Mouse (Mus musculus) forebrain, embryonic 12.5 days (tissue): ENCODE measurements around the gene C730034F03Rik. TPM values are rescaled to one million over a fixed set of nuclear protein-coding genes. Genes with fewer than 3 reads are reported as not detected.

Experiments used
- ATAC-seq: fragments of 200-750 bp; cut with Nextera tagmentation; 2 replicates; pipeline ENCODE4 v1.8.0; 2017; ENCODE audit warnings: moderate TSS enrichment; ENCODE audit not compliant: low FRiP score
- H3K27ac ChIP-seq: fragments of 300-500 bp; sonication (generic); 2 replicates; pipeline ENCODE4 v1.5.1; 2016; ENCODE audit warnings: mild to moderate bottlenecking
- H3K27me3 ChIP-seq: fragments of 300-500 bp; sonication (generic); 2 replicates; pipeline ENCODE4 v1.6.1; 2016; ENCODE audit warnings: mild to moderate bottlenecking
- H3K36me3 ChIP-seq: fragments of 300-500 bp; sonication (generic); replicated peaks from 2 replicates; pipeline ENCODE4 v1.6.1; 2016; ENCODE audit warnings: mild to moderate bottlenecking
- H3K4me1 ChIP-seq: fragments of 300-500 bp; sonication (generic); 2 replicates; pipeline ENCODE4 v1.6.1; 2016
- H3K4me2 ChIP-seq: fragments of 300-500 bp; sonication (generic); 2 replicates; pipeline ENCODE4 v1.6.1; 2016; ENCODE audit warnings: mild to moderate bottlenecking, moderate library complexity
- H3K4me3 ChIP-seq: fragments of 300-500 bp; sonication (generic); replicated peaks from 2 replicates; pipeline ENCODE4 v1.5.1; 2016; ENCODE audit warnings: mild to moderate bottlenecking
- H3K9ac ChIP-seq: fragments of 300-500 bp; sonication (generic); 2 replicates; pipeline ENCODE4 v1.6.1; 2016; ENCODE audit warnings: mild to moderate bottlenecking
- H3K9me3 ChIP-seq: fragments of 300-500 bp; sonication (generic); 2 replicates; pipeline ENCODE4 v1.6.1; 2016
- WGBS: fragments of 180-500 bp; shearing (Covaris S2); methylation state at CpG from one replicate; pipeline ENCODE4 v1.1.7; 2016; 5-methylcytosine and 5-hydroxymethylcytosine counted together
- polyA plus RNA-seq: library from polyadenylated mRNA; unstranded; fragments of >200 nt; fragmentation: Nextera tagmentation; extraction: Ambion mirVana; gene quantifications from 2 replicates; pipeline ENCODE4 v1.2.1, GENCODE M21; 2016

The C730034F03Rik gene
- polyA plus RNA-seq, 1 experiment from 2014 or later, result 5.0 TPM

- 43% methylated on average over 8 of the region's 8 CpGs for WGBS
- Histone ChIP-seq H3K4me1 (no peaks in the 10 kb centered on the region), H3K27me3 (no peaks in the 10 kb centered on the region), H3K36me3 (no peaks in the 10 kb centered on the region), H3K4me3 (no peak overlapping the region), H3K4me2 (no peak overlapping the region), H3K9me3 (no peaks in the 10 kb centered on the region), H3K27ac (no peak overlapping the region), H3K9ac (no peak overlapping the region)
- ATAC-seq, result no peak
Measured at GRCm38 (mm10) chr15:89442486-89443070, 13.2 kb downstream of the C730034F03Rik start.

DNA sequence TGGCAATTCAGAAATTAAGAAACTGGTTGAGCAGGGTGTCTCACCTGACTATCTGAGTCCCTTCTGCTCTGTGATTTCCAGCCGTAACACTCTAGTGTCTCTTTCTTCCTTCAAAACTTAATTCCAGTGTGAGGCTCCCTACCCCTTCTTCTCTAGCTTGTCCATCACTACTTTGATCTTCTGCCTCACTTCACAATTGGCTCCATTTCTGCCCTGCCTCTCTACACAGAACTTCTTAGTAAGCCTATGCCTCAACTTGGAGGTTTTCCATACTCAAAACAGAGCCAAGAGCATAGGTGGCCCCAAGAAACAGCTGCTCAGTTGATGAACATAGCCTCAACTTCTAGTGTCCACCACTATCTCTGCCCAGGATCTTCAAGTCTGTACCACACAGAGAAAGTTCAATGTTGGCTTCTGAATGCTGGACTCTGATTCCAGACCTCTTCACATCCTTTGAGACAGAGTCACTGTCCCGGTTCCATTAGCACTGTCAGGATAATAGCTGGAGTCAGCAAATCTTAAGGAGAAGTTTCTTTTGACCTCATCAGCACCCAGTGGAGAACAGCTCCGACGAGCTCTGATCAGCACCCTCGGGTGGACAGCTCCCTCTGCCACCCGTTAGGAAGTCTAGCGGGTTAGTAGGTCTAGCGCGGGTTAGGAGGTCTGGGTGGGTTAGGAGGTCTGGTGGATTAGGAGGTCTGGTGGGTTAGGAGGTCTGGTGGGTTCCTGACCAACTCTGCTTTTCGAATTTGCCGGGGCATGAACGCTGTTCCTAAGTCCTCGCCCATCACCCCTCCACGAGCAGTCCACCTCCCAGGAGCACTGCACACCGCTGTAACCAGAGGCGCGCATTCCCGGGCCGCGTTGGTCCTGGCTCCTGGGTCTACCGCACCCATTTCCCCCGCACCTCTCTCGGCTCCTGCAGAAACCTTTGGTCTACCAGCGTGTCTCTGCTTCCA, 23.8 kb downstream of the C730034F03Rik start:
- peak overlapping the region; percentile 82 for H3K4me2 ChIP-seq
- peaks cover 24% of the 10 kb centered on the region for H3K27me3 ChIP-seq
- H3K4me1 ChIP-seq, result peaks cover 24% of the 10 kb centered on the region
- H3K9me3 ChIP-seq, result no peaks in the 10 kb centered on the region
- peak overlapping the region; percentile 85 for H3K4me3 ChIP-seq
- H3K27ac ChIP-seq, result peak overlapping the region; percentile 74; the same call in 1 of the 2 replicates
- peak overlapping the region; percentile 78 for H3K9ac ChIP-seq
- 5% methylated on average over 24 of the region's 24 CpGs for WGBS
- H3K36me3 ChIP-seq, result peaks cover 20% of the 10 kb centered on the region
- peak; percentile 62 for ATAC-seq

DNA sequence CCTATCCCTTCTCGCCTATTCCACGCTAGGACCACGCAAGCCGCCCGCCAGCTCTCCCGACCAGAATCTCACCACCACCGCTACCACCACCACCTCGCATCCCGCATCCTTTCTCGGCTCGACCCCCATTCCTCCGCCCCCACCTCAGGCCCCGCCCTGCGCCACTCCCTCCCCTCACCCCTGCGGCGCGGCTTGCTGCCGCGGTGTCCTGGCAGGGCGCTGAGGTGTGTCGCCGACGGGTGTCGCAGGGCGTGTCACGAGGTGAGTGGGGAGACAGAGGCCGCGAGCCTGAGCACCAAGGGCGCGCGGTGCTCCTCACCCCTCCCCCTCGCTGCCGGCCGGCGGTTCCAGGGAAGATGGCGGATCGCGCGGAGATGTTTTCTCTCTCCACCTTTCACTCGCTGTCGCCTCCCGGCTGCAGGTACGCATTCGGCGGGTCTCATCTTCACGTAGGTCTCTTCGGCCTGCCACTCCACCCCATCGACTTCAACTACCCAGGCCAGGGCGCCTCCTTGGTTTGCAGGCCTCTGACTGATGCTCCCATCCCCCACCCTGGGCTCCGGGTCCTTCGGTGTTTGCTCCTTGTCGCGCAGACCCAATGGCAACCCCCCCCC, 24.6 kb downstream of the C730034F03Rik start, which contains the start of gene Mapk8ip2:
Mapk8ip2 (plus strand) TSS at position 49 of the 614 bp plus-strand sequence.
- Histone ChIP-seq H3K4me1 (peaks cover 24% of the 10 kb centered on the region), H3K36me3 (peaks cover 27% of the 10 kb centered on the region), H3K27me3 (peaks cover 22% of the 10 kb centered on the region), H3K4me3 (peak within 1 kb of the TSS; percentile 85), H3K4me2 (peak within 1 kb of the TSS; percentile 82), H3K27ac (peak within 1 kb of the TSS; percentile 74), H3K9me3 (no peaks in the 10 kb centered on the region), H3K9ac (peak within 1 kb of the TSS; percentile 78)
- under 1% methylated on average over 53 of the region's 53 CpGs for WGBS
- ATAC-seq, result peak; percentile 87

GRCm38 (mm10) chr15:89454857-89455256, 25.5 kb downstream of the C730034F03Rik start:
- Histone ChIP-seq H3K27me3 (peaks cover 18% of the 10 kb centered on the region), H3K36me3 (peaks cover 36% of the 10 kb centered on the region), H3K4me2 (peak overlapping the region; percentile 82), H3K27ac (peak overlapping the region; percentile 74; the same call in 1 of the 2 replicates), H3K9me3 (no peaks in the 10 kb centered on the region), H3K4me3 (peak overlapping the region; percentile 85), H3K4me1 (peaks cover 24% of the 10 kb centered on the region), H3K9ac (peak overlapping the region; percentile 78)
- WGBS, result 13% methylated on average over 4 of the region's 6 CpGs
- peak; percentile 33; the same call in 1 of the 2 replicates for ATAC-seq

- Histone ChIP-seq H3K4me2 (peak overlapping the region; percentile 82), H3K4me1 (peaks cover 24% of the 10 kb centered on the region), H3K9me3 (no peaks in the 10 kb centered on the region), H3K4me3 (no peak overlapping the region), H3K36me3 (peaks cover 44% of the 10 kb centered on the region), H3K27ac (no peak overlapping the region), H3K9ac (no peak overlapping the region), H3K27me3 (peaks cover 18% of the 10 kb centered on the region)
- no peak for ATAC-seq
- 83% methylated on average over 6 of the region's 6 CpGs for WGBS
Measured at GRCm38 (mm10) chr15:89455642-89456041, 26.3 kb downstream of the C730034F03Rik start.

DNA sequence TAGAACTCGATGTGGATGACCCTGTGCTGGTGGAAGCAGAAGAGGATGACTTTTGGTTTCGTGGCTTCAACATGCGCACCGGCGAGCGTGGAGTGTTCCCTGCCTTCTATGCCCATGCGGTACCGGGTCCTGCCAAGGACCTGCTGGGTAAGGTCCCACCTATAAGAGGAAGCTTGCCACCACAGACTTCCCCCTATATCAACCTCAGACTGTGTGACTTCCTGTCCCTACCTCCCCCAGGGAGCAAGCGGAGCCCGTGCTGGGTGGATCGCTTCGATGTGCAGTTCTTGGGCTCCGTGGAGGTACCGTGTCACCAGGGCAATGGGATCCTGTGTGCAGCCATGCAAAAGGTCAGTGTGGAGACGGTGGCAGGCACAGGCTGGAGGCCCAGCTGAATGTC, 29.6 kb downstream of the C730034F03Rik start:
- Histone ChIP-seq H3K27ac (no peak overlapping the region), H3K9me3 (no peaks in the 10 kb centered on the region), H3K4me3 (no peak overlapping the region), H3K36me3 (peaks cover 64% of the 10 kb centered on the region), H3K4me1 (peaks cover 16% of the 10 kb centered on the region), H3K27me3 (no peaks in the 10 kb centered on the region), H3K9ac (no peak overlapping the region), H3K4me2 (no peak overlapping the region)
- WGBS, result 98% methylated on average over 15 of the region's 15 CpGs
- no peak for ATAC-seq

- Histone ChIP-seq H3K27ac (no peak overlapping the region), H3K4me2 (no peak overlapping the region), H3K9ac (no peak overlapping the region), H3K36me3 (peaks cover 64% of the 10 kb centered on the region), H3K27me3 (no peaks in the 10 kb centered on the region), H3K4me3 (no peak overlapping the region), H3K9me3 (no peaks in the 10 kb centered on the region), H3K4me1 (peaks cover 12% of the 10 kb centered on the region)
- 90% methylated on average over 7 of the region's 7 CpGs for WGBS
- ATAC-seq, result no peak
Measured at GRCm38 (mm10) chr15:89459821-89460220, 30.4 kb downstream of the C730034F03Rik start.

DNA sequence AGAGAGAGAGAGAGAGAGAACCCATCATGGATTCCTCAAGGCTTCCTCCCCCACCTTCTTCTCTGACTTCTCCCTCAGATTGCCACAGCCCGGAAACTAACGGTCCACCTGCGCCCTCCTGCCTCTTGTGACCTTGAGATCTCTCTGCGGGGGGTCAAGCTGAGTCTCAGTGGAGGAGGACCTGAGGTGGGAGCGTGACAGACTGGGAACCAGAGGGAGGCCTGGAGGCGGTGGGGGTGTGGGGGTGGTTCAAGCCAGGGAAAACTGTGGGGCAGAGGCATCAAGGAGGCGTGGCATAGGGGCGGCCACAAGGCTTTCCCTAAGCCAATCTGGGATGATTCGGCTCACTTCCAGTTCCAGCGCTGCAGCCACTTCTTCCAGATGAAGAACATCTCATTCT, 30.9 kb downstream of the C730034F03Rik start:
- Histone ChIP-seq H3K27ac (no peak overlapping the region), H3K36me3 (peaks cover 64% of the 10 kb centered on the region), H3K27me3 (no peaks in the 10 kb centered on the region), H3K4me2 (no peak overlapping the region), H3K4me3 (no peak overlapping the region), H3K9me3 (no peaks in the 10 kb centered on the region), H3K9ac (no peak overlapping the region), H3K4me1 (peaks cover 11% of the 10 kb centered on the region)
- whole genome bisulfite sequencing, result 86% methylated on average over 10 of the region's 10 CpGs
- no peak for ATAC-seq

- no peaks in the 10 kb centered on the region for H3K9me3 ChIP-seq
- H3K9ac ChIP-seq, result no peak overlapping the region
- H3K4me3 ChIP-seq, result no peak overlapping the region
- no peak overlapping the region for H3K4me2 ChIP-seq
- H3K27me3 ChIP-seq, result no peaks in the 10 kb centered on the region
- peaks cover 63% of the 10 kb centered on the region for H3K36me3 ChIP-seq
- no peak for ATAC-seq
- 88% methylated on average over 15 of the region's 15 CpGs for WGBS
- peaks cover 5% of the 10 kb centered on the region; the same call in 1 of the 2 replicates for H3K4me1 ChIP-seq
- H3K27ac ChIP-seq, result no peak overlapping the region
Measured at GRCm38 (mm10) chr15:89461321-89461720, 31.9 kb downstream of the C730034F03Rik start.

DNA sequence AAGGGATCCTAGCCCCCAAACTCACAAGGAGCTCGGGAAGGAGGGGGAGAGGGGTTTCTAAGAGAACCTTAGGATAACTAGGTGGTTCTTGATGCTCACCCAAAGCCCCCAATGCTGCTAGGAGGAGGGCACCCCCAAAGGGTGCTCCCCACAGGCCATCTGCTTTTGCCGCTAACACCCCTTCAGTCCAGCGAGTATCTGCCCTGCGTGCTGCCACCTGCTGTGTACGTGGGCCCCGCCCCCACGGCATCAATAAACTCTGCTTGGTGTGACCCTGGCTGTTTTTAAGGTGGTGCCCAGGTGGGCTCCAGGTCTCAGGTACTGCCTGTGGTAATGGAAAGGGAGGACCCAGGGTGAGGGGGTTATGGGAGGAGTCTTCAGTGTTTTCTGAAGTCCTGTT, 32.8 kb downstream of the C730034F03Rik start:
- Histone ChIP-seq H3K4me1 (peaks cover 5% of the 10 kb centered on the region; the same call in 1 of the 2 replicates), H3K27ac (no peak overlapping the region), H3K36me3 (peaks cover 55% of the 10 kb centered on the region), H3K9ac (no peak overlapping the region), H3K27me3 (no peaks in the 10 kb centered on the region), H3K4me3 (no peak overlapping the region), H3K9me3 (no peaks in the 10 kb centered on the region), H3K4me2 (no peak overlapping the region)
- no peak for ATAC-seq
- 84% methylated on average over 7 of the region's 7 CpGs for WGBS

DNA sequence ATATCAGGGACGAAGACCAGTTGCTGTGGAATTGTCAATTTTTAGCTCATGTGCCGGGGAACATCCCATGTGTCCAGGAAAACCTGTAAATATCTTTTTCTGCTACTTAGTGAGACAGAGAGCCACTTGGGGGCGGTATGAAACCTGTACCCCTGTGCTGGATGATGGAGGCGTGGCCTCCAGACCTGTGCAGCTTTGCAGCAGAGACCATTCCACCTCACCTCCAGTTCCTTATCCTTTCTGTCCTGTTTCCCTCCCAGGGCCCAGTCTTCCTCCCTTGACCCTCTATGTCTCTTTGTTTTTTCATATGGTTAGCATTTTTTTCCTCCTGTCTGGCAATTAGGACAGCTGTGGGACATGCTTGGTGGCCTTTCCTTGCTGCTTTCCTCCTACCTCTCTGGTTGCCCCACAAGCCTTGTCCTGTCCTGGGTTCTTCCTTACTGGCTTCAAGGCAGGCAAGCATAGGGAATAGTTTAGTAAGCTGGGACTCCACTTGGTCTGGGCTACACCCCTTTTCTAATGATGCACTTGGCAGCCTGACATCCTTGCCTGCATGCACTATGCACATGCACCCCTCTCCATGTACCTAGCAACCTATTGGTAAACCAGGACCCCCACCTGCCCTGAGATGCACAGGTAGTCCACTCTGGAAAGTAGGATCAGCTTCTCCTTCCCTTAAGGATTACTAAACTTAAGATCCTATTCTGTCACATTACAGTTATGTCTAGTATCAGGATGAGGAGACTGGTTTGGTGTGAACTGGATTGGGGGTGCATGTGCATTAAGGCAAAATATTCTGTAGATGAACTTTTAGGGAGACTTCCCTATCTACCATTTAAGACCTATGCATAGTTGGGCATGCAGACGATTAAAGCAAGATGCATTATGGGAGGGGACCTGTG, 34.2 kb downstream of the C730034F03Rik start:
- Histone ChIP-seq H3K36me3 (peaks cover 41% of the 10 kb centered on the region), H3K27me3 (no peaks in the 10 kb centered on the region), H3K4me3 (no peak overlapping the region), H3K4me1 (peaks cover 5% of the 10 kb centered on the region; the same call in 1 of the 2 replicates), H3K9me3 (no peaks in the 10 kb centered on the region), H3K27ac (no peak overlapping the region), H3K9ac (no peak overlapping the region), H3K4me2 (no peak overlapping the region)
- 63% methylated on average over 5 of the region's 5 CpGs for WGBS
- no peak for ATAC-seq
